Mouse (Mus musculus) heart, adult 18-20 months (tissue): ENCODE measurements around the gene Tspan32. TPM values are rescaled to one million over a fixed set of nuclear protein-coding genes. Genes with fewer than 3 reads are reported as not detected.

ENCODE experiments used
- DNase-seq, 2 experiments: peaks; one replicate each; pipeline ENCODE4 v3.0.0; 2021 to 2022; ENCODE audit warnings: mixed read lengths in 1 of 2
- total RNA-seq, 2 experiments: library from RNA; stranded (reverse); gene quantifications; 2 replicates each; pipeline ENCODE4 v1.2.3; 2021

Tspan32 gene
- total RNA-seq, 2 experiments from 2014 or later = 0.69 to 2.6 TPM

DNA sequence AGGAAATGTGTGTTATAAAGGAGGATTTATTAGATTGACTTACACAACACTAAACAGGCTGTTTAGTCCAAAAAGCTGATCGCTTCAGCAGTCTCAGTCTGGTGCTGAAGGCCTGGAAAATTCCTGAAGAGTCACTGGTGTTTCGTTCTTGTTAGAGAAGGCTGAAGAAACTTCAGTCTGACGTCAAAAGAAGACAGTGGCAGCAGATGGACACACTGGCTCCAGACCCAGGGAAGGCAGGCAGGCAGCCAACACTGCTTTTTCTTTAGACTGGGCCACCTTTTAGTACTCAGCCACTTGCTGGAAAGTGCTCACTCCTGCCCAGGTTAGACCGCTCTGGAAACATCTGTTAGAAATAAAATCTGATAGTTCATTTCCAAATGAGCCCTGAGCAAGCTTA, 28.7 kb downstream of the Tspan32 start:
- peak in 1 of 2 experiments; percentile 54 for DNase-seq

DNA sequence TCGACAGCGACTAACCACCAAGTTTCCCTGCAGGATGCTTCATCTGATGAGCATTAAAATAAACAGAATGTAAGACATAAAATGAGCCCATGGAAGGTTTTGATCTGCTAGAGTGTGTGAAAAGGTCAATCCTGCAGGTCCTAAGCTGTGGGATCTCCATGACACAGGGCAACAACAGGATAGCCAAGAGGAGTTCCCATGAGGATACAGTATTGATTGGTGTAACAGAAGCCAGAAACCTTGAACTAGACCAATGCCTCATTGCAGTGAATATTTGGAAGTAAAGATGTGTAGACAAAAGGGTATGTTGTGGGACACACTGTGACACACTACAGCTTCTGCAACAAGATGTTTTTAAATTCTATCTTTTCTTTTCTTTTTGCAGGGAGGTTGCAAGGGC, 29.3 kb downstream of the Tspan32 start:
- no peak for DNase-seq

DNA sequence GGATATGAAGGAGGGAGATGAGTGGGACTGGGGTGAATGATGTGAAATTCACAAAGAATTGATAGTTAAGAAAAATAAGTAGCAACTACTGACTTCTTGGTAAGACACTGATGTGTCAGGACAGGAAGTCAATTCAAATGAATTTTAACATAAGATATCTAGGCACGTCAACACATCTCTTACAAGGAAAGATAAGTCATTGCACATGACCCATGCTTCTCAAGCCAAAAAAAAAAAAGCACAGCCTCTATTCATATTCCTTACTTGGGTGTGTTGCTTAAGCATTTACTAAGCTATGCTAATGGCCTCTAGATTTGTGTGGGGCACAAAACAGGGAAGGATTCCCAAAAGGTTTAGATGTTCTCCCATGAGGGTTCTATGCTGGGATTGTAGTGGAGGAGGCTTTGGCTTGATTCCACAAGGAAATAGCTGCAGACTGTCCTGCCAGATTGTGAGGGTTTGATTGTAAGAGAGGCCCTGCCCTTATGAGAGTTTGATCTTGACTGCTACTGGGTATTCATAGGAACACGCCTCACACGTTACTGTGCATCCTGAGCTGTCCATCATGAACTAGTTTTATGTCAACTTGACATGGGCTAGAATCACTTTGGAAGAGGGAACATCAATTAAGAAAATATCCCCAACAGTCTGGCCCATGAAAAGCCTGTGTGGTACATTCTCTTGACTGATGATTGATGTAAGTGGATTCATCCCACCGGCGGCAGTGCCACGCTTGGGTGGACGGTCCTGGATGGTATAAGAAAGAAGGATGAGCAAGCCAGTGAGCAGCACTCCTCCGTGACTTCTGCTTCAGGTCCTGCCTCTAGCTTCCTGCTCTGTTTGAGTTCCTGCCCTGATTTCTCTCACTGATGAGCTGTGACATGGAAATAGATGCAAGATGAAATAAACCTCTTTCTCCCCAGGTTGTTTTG, 29.9 kb downstream of the Tspan32 start:
- peak in 1 of 2 experiments; percentile 68 for DNase-seq

DNA sequence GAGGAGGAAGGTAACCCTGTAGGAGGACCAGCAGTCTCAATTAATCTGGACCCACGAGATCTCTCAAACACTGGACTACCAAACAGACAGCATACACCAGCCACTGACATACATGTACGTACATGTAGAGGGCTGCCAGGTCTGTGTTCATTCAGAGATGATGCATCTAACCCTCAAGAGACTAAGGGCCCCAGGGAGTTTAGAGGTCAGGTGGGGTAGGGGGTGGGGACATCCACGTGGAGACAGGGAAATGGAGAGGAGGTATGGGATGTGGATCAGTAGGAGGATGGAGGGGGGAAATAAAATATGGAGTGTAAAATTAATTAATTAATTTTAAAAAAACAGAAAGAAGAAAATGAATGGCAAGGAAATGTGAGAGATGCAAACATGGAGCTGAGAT, 31.9 kb downstream of the Tspan32 start:
- no peak for DNase-seq

DNA sequence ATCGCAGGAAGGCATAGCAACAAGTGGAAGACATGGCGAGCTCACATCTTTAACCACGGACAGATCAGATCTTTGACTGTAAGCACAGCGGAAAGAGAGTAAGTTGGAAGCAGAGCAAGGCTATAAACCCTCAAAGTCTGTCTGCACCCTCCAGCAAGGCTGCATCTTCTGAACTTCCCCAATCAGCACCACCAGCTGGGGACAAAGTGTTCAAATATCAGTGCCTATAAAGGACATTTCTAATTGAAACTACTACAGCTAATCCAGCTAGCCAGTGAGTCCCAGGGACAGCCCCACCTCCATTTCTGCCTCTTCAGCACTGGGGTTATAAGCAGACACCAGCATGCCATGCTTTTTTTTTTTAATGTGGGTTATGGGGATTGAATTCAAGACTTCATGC, 32.5 kb downstream of the Tspan32 start:
- DNase-seq = peak in 1 of 2 experiments; percentile 51

DNA sequence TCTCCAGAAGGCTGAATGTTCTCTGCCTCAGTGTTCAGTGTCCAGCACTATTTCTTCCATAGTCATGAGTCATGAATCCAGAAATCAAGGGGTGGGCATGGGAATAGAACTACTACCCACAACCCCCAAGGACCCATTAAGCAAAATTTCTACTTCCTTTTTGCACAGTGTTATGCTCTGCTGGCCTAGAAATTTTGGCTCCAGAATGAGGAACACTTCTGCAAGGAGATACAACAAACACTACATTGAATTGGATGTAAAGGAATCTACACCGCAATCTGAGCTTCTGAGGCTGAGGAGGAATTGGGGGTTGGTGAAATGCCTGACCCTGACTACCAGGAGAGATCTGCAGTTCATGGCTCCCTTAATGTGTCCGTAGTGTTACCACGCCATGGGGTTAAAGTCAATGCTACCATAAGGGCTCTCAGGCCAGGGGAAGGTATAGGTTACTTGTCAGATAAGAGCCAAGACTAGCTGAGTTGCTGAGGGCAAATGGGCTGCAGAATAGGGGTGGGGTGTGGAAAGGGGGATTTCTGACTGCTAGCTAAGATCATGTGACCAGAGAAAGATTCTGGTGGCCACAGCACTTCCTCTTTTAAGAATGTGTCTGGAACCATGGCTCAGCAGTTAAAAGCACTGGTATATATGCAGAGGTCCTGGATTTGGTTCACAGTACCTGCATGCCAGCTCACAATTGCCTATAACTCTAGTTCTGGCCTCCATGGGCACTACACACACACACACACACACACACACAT, 33.5 kb downstream of the Tspan32 start:
- no peak for DNase-seq

DNA sequence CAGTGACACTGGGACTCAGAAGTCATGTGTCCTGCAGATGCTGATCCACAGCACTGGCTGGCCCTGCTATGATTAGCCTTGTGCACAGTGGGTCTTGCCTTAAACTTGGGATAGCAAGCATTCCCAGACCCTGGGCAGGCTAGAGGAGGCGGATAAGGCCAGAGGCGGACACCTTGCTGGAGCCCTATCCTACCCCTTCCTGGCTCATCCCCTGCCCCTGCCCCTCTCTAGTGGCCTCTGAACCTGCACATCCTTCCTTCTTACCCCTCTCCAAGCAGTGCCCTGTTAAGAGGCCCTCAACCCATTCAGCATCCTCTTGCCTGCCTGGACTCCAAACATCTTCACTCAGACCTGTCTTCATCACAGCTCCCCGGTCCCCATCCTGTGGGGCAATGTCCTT, 35.7 kb downstream of the Tspan32 start:
- no peak for DNase-seq

DNA sequence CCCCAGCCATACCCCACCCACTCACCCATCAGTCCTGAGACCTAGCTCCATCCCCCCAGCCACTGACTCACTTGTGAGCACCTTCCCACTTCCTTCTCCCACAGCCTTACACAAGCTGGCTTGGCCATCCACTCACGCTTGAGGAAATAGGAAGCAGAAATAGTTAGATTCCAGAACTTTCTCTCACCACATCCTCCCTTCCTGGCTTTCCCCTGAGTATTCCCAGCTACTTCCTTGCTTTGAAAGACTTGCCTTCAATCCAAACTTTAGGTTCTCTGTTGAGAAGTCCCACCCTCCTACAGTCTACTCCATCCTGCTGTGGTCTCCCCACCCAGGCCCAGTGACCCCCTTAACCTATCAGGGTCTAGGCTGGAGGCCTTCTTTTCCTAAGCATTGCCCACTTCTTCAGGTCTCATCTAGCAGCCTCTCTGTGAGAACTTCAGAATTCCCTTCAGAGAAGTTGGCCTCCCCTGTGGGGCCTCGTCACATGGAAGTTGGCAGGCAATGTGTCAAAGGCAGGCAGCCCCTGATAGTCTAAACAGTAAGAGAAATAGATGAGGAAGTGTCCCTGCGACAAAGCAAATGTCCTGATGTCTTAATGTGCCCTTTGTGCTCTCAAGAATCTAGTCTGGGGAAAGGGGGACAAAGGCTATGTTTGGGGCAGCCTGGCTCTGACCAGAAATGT, 36.4 kb downstream of the Tspan32 start:
- peak in 1 of 2 experiments; percentile 76 for DNase-seq

DNA sequence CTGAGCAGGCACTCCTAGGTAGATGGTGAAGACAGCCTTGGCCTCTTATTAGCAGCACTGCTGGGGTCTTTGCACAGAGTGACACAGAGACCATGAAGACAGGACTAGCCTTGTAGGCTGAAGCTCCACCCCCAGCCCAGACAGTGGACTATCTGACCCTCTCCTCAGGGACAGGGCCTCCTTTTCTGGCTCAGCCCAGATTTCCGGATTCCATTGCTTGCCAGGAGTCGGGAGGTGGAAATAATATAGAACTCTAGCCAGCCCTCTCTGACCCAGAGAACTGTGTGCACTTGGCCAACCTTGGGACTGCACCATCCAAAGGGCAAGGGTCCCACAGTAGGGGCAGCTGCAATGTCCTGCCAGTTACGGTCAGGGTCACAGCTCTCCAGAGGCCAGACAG, 37.2 kb downstream of the Tspan32 start:
- DNase-seq = peak; percentile 86 to 93

DNA sequence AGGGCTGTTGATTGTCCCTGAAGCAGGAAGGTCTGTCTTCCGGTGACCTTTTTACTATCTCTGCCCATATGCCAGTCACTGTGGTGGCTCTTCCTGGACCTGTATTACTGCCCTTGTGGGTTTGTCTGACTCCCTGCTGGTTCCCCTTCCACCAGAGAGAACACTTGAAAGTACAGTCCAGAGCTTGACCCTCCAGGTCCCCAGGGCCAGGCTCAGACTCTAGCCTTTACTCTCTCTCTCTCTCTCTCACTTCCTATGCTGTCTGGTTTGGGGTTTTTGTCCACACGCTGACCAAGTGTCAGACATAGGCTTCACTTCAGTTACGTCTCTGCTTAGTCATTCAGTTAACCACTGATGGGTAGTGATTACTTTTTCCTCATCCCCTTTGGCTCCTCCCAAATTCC, 38.1 kb downstream of the Tspan32 start:
- peak in 1 of 2 experiments; percentile 34 for DNase-seq

DNA sequence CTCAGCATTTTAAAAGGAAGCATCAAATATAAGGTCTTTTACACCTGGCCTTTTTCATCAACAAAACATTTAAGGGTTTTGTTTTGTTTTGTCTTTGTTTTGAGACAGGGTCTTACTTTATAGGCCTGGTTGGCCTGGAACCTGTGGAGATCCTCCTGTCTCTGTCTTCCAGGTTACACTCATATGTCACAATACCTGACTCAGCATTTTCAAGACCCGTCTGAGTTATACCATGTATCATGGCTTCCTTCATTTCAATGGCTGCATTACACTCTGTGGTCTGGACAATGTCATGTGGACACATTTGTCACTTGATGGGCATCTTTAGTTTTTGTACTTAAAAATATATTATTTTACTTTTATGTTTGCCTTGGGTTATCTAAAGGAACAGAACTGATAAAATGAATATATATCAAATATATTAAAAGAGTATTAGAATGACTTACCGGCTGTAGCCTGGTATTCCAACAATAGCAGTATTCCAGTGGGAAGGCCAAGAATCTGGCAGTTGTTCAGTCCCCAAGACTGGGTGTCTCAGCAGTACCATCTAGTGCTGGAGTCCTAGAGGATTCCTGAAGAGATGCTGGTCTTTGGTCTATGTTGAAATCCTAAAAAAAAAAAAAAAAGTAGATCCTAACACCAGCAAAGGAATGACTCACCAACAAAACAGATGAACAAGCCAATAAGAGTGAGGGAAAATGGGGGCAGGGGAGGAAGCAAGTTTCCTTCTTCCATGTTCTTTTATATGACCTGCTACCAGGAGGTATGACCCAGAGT, 39.4 kb downstream of the Tspan32 start:
- DNase-seq = no peak

DNA sequence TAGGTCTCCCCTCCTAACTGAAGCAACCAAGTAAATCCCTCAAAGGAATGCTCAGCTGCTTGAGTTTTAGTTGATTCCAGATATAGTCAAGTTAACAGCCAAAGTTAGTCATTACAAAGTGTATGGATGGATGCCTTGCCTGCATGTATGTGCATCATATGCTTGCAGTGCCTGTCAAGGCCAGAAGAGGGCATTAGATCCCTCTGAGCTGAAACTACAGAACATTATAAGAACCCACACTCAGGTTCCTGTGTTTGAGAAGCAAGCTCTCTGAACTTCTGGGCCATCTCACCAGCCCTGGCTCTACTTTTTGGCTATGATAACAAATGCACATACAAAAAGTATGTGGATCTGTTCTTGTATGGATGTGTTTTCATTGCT, 40.0 kb downstream of the Tspan32 start:
- no peak for DNase-seq

DNA sequence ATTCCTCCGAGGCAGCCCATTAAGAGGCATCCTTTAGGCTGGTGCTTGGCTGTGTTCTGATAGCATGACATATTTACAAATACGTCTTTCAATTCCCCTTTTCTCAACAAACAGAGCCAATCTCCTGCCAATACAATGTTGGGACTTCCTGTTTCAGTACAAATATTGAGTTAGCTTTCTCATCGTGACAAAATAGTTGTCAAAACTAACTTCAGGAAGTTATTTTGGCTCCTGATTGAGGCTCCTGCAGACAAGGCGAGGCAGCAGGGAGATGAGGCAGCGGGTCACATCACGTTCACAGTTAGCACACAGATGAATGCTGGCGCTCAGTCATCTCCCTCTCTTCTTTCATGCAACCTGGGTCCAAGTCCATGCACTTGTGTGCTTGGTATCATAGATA, 41.5 kb downstream of the Tspan32 start:
- DNase-seq = no peak

DNA sequence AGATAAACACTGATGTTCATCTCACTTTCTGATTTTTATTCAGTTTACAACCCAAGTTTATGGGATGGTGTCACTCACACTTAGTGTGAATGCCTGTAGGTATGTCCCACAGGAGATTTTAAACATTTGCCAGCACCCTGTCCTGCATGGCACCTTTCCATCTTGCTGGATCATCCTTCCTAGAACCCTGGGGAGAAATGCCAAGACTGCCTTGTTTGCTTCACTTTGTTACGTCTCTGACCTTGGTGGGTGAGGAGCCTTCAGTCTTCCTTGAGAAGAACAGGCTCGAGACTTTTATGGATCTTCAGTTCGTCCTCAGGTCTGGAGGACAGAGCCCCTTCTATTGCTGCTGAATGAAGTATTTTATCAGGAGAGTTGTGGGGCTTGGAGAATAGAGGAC, 44.5 kb downstream of the Tspan32 start:
- DNase-seq = no peak

DNA sequence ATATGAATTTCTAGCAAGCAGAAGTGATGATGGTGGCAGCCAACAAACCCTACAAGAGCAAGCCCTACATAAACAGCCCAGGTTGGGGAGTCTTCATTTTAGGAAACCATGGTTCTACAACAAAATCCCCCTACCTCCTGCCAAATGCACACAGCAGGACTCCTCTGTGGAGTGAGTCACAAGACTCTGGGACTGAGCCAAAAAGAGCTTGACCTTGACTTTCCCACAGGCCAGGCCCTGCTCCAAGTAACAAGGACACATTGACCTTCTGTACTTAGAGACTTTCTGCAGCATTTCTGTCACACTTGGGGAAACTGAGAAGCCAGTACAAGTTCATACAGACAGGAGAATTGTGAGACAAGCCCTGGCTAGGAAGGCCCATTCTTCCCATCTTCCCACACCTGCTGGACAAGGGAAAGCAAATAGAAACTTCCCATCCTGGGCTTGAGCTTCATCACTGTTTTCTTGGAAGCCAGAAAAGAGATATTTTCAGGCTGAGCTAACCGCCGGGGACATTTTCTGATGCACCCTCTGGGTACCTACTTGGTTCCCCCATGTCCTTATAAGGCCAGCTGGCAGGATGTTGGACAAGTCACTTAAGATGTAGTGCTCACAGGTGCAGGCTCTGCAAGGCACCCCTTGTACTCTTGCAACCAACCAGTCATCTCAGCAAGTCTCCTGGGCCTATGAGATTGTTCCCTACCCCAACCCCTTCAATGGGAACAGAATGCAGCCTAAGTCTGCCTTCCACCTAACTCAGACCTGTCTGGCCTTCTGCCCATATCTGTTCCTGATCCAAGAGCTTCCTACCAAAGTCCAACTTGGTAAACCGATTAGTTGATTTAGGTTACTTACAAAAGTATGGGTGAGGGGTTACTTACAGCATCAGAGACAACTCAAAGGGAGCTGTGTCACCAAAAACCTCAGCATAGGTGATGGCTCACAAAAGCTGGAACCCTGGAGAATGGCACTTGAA, 45.3 kb downstream of the Tspan32 start:
- DNase-seq = peak; percentile 86

DNA sequence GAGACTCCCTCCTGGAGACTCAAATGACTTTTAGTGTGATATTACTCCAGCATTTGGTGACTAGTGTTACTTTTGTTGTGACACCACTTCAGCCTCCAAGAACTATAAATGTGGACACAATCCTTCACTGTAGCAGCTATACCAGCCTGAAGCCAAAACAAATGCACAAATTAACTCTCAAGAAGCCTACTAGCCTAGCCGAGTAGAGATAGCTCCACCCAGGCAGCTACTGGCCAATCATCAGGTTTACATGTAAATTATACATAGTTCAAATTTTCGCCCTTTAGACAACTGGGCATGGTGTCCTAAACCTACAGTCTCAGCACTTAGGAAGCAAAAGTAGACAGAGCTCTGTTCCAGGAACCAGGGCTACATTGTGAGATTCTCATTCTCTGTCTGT, 46.5 kb downstream of the Tspan32 start:
- DNase-seq = no peak

DNA sequence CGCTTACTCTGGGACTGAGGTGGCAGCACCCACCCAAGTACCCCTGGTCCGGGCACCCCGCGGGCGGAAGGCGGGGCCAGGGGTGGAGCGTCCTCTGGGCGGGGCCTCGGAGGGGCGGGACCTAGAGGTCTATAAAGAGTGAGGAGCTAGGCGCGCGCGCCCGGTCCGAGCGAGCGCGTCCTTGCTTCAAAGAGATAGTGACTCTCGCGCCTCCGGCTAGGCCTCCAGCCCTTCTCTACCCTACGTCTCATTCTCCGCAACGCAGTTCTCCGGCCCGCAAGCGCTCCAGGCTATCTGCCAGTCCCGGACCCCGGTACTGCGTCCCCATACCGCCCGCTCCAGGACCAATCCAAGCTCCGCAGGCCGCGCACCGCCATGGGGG, 47.8 kb downstream of the Tspan32 start, which contains the start of gene Cd81:
TSS of gene Cd81 (plus strand) at position 114 of the 382 bp plus-strand sequence.
- peak; percentile 93 to 97 for DNase-seq

DNA sequence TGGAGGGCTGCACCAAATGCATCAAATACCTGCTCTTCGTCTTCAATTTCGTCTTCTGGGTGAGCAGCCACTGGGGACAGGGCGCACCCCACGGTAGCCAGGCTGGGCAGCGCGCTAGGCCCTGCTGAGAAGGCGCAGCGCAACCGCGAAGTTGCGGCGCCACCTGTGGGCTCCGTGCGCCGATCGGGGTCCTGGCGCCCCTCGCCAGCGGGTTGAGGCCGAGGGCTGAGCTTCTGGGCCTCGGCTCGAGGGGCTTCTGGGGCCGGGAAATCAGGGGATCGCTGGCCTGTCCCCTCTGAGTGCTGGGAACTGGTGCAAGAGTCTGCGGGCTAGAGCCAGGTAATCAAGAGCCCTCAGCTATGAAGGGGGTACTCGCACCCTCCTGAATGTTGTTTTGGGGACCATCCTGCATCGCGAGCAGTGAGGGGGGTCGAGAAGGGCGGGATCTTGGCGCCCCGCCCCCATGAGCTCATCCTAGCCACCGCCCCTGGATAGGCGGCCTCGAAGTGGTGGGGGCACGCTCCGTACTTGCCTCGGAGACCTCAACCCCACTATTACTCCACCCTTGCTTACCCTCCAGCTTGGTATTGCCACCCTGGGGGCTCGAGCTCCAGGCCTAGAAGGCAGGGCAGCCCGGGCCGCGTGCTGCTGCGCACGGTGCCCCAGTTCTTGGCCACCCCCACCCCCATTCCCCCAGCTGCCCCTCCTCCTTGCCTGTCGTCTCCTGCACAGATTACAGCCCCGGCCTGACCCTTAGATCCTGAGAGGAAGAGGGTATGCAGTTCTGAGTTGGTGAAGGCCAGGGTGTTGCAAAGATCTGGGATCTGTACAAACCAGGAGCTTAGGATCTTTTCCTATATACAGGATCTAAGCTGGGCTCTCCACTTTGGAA, 48.4 kb downstream of the Tspan32 start:
- peak; percentile 79 to 80 for DNase-seq

DNA sequence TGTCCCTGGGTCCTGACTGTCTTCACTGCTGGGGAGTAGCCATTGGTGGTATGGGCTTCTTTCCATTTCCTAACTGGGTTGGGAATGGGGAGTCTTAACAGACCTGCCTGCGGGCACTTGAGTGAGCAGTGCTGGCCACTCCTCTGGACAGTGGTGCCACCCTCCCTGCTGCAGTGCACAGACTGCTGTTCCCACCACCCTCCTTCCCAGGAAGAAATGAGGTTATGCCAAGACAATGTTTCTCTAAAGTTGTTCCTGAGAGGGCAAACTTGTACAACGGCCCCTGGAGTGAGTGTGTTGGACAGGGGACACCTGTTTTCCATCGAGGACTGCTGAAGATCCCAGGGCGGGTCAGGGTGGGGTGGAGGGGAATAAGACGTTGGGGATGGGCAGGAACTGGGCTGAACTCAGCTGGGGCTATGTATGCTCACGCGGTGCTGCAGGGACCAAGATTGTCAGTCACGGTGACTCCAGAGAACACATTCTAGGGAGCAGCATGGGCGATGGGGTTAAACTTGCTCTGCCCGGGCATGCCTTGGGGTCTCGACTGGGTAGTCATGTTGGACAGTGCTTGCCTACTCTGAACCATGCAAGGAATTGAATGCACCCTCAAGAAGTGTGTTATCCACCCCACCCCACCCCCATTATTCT, 49.2 kb downstream of the Tspan32 start:
- DNase-seq = peak in 1 of 2 experiments; percentile 26
